Mouse (Mus musculus) cortical plate, adult 2 months (tissue): ENCODE measurements at regions not wholly inside any gene's neighbourhood (a gene's known extent, or its start where the extent isn't known, plus 50 kb on each side); places are given as distances from the start of the nearest gene placed in this dataset.

Source experiments
- CTCF ChIP-seq: fragments of 200-500 bp; IDR thresholded peaks from 2 replicates; pipeline ENCODE4 v1.5.1; 2011; ENCODE audit warnings: mild to moderate bottlenecking, control low read depth, low read length; ENCODE audit not compliant: insufficient read depth; ENCODE audit errors: extremely low read depth
- POLR2A ChIP-seq: fragments of 200-500 bp; IDR thresholded peaks from 2 replicates; pipeline ENCODE4 v1.6.1; 2011; ENCODE audit warnings: mild to moderate bottlenecking, low read length, control low read depth; ENCODE audit not compliant: insufficient read depth; ENCODE audit errors: extremely low read depth

DNA sequence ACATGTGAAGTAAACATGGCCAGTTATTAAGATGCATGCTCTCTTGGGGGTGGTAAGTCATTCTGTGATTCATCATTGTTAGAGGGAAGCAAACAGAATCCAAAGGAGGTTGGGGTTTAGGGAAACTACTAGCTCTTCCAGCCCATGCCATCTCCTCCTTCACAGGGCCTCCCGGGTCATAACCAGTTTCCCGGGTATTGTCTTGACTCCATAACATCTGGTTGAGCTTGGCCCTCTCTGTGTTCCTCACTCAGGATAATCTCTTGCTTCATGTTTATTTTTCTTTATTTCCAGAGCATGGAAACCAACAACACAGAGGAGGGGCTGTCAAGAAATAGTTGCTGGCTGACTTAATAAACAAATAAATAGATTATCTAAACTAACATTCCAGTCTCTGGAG, 295.3 kb downstream of the Irx1 start:
- TF ChIP-seq POLR2A (no peak), CTCF (no peak)
